ENCODE assay signal across 10 mouse cellular contexts in the genomic region with DNA sequence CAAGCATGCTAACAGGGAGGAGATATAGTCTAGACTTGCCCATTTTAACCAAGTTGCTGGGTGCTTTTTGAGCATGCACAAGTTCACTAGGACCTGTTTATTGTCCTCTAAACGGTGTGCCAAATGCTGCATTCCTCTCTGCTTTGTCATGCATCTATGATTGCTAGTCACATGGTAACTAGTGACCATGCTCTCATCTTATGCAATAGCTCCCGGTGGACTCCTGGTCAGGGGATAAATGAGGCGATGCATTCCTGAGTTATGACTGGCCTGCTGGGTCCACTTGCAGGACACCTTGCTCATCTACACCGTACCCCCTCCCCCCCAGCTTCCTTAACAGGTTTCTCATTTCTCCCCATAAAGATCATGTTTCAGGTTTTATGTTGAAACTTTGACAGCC.
DNase-seq lines count a peak whose midpoint lies in the region; ATAC-seq and TF ChIP-seq lines count a peak whose summit lies in the region.
"Had no signal": no experiment of that assay in that cellular context is flagged by ENCODE, and none has a peak within 500 bp of the region (broad histone marks: within the 10 kb centered on the region; RNA-seq: fewer than 3 reads in every experiment).

No protein-coding gene starts in this region.

- H3K4me1 ChIP-seq in kidney, postnatal 0 days (replicated peaks; ENCODE audit: insufficient read depth, low read length), result 0 out of 2 replicates have a peak, but pooled peaks cover 4% of the 10 kb centered on the region

- no peak overlapping the region for H3K4me3 ChIP-seq in kidney, postnatal 0 days (replicated peaks; ENCODE audit: low read depth, low read length)
- H3K4me3 ChIP-seq: limb, embryonic 15.5 days had no signal

- ATAC-seq in kidney, postnatal 0 days (replicated peaks; ENCODE audit: low FRiP score, low read depth), result peak; percentile 98

- no peaks in the 10 kb centered on the region for H3K9me3 ChIP-seq in kidney, postnatal 0 days (replicated peaks; ENCODE audit: low read length)
- H3K9me3 ChIP-seq: limb, embryonic 15.5 days had no signal

- DNase-seq in testis, postnatal 14 days (ENCODE audit: low spot score), result peak; percentile 3
- no peak for DNase-seq in testis, postnatal 10 days (ENCODE audit: low spot score)
- peak; percentile 38 for DNase-seq in forelimb bud, embryonic 11.5 days (ENCODE audit: low read depth, low spot score)
- peak; percentile 81 for DNase-seq in kidney, postnatal 0 days (ENCODE audit: low spot score)
- DNase-seq in yolk sac, embryonic 10.5 days (ENCODE audit: low spot score), result peak; percentile 29
- no peak for DNase-seq in right cerebral cortex, postnatal 36 days (ENCODE audit: low spot score in 2 of 2)
- no peak for DNase-seq in B cell, adult 2 months
- no peak for DNase-seq in thymus, postnatal 10 days (ENCODE audit: low spot score in 2 of 2)
- DNase-seq: thymus, postnatal 4 days had no signal

- no peaks in the 10 kb centered on the region for H3K36me3 ChIP-seq in kidney, postnatal 0 days (ENCODE audit: insufficient read depth, low read length)
- H3K36me3 ChIP-seq: limb, embryonic 15.5 days had no signal

- no peak overlapping the region for H3K4me2 ChIP-seq in kidney, postnatal 0 days (ENCODE audit: low read length)
- H3K4me2 ChIP-seq: limb, embryonic 15.5 days had no signal

- no peak for TF ChIP-seq CTCF in kidney, postnatal 0 days (IDR thresholded peaks at IDR 0.05; ENCODE audit: low read depth)

- H3K27ac ChIP-seq in kidney, postnatal 0 days, result 0 out of 2 replicates have a peak overlapping the region, but pooled peaks have one; percentile 36
- H3K27ac ChIP-seq: limb, embryonic 15.5 days had no signal

- H3K27me3 ChIP-seq in kidney, postnatal 0 days (ENCODE audit: insufficient read depth, low read length), result no peaks in the 10 kb centered on the region
- H3K27me3 ChIP-seq: limb, embryonic 15.5 days had no signal

- WGBS in kidney, postnatal 0 days, result 17% methylated on average over 4 of the region's 4 CpGs

- H3K9ac ChIP-seq in kidney, postnatal 0 days (ENCODE audit: low read depth, low read length), result no peak overlapping the region
- H3K9ac ChIP-seq: limb, embryonic 15.5 days had no signal

Comparison
In these comparisons a context has a peak if more than half of its experiments do, and no peak if none do; other contexts are left out.
1. DNase-seq: peak in testis, postnatal 14 days (single experiment), forelimb bud, embryonic 11.5 days (single experiment), kidney, postnatal 0 days (single experiment) and yolk sac, embryonic 10.5 days (single experiment); none in testis, postnatal 10 days (single experiment), right cerebral cortex, postnatal 36 days (0 of 2), B cell, adult 2 months (0 of 2) and thymus, postnatal 10 days (0 of 2).